Mouse (Mus musculus) CD4-positive, CD25-positive, alpha-beta regulatory T cell, adult 2 months (primary cell): Measurements from ENCODE around the gene Necap2.
A peak's percentile ranks its signal among the peaks of the same experiment; 100 is the strongest.

ENCODE experiments used
- DNase-seq: peaks from one replicate; pipeline ENCODE4 v3.0.0-alpha.2; 2012; ENCODE audit warnings: low read depth, low spot score

Necap2 gene

DNA sequence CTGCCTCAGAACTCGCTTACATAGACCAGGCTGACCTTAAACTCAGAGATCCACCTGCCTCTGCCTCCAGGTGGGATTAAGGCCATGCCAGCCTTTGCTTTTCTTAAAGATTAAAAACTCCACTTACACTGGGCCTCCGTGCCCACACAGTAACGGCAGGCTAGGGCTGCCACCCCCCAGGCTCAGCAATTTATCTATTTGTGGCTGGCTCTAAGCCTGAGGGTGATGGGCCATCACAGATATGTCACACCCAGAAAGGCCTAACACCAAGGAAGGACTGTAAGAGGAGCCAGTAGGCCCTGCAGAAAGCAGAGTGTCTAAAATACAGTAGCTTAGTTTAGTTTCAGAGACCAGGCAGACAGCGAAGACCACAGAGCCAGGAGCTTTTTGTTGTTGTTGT lies 4.0 kb downstream of the Necap2 start:
- DNase-seq = no peak

DNA sequence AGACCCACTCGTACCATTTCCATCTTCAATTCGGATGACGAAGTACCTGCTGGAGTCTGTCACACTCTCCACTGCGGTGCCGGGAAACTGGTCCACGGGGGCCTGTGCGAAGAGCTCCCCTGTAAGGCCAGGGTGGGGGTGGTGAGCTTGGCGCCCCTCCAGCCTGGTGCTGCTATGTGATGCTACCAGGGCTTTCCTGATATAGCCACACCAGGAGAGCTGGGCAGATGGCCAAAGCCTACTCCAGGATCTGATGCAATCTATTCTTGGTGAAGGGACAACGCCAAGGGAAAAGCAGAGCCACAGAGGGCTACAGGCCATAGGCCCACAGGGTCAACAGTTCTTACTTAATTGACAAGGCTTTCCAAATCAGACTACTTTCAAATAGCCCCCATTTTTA lies 4.5 kb downstream of the Necap2 start:
- no peak for DNase-seq

- no peak for DNase-seq
Observed at GRCm38 (mm10) chr4:141072502-141072901, 5.7 kb downstream of the Necap2 start.

DNA sequence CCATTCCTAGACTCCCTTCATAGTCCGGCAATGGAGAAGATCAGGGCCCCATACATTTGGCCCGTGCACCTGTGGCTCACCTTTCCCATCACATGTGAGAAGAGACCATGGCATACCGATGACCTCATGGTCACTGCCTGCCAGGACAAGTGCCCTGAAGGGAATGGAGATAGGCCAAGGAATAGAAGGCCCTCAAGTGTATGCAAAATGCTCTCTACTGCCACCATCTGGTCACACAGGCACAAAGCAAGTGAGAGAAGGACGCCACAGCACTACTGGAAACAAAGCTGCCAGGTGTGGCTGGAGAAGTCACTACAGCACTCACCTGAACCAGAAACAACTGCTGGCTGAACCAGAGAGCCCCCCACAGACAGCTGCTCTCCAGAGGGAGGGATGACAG lies 8.4 kb downstream of the Necap2 start:
- DNase-seq = peak; percentile 80

DNA sequence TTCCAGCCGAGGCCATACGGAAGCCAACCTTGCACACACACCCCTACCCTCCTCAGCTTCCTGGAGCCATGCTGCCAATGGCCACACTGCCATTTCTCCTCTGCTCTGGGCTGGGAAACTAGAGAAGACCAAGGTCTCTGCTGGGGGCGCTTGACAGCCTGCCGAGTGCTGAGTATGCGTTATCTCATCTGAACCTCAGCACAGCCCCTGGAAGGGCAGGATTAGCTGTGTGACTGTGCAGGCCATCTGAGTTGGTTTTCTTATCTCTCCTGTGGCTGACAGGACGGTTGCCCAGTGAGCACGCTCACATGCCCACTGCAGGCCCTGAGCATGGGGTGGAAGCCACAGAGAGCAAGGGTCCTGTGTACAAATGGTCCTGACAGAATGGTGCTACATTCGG lies 9.5 kb downstream of the Necap2 start:
- DNase-seq = no peak

DNA sequence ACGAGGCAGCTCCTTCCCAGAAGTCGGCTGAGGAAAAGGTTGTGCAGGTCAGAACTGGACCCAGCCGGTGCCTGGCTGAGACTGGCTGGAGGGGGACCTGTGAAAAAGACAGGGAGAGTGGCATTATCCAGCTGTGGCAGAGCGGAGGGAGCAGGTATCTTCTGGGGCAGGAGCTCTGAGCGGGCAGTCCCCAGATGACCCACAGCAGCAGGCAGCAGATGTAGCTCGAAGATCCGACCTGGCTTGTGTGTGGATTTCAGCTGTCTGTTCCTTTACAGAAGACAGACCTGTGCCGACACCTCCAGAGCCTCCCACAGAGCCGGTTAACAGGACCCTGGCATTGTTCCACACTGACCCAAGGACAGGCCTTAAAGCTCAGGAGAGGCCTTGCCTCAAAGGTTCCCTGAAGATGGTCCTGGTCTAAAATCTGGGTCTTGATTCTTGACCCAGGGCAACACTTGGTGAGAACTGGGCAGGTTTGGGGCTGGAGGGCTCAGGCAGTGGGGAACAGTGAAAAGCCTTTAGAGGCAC lies 10.6 kb downstream of the Necap2 start:
- DNase-seq = no peak

- no peak for DNase-seq
Observed at GRCm38 (mm10) chr4:141066709-141067515, 11.2 kb downstream of the Necap2 start.

- peak; percentile 96 for DNase-seq
Observed at GRCm38 (mm10) chr4:141065123-141065522, 13.0 kb downstream of the Necap2 start.

DNA sequence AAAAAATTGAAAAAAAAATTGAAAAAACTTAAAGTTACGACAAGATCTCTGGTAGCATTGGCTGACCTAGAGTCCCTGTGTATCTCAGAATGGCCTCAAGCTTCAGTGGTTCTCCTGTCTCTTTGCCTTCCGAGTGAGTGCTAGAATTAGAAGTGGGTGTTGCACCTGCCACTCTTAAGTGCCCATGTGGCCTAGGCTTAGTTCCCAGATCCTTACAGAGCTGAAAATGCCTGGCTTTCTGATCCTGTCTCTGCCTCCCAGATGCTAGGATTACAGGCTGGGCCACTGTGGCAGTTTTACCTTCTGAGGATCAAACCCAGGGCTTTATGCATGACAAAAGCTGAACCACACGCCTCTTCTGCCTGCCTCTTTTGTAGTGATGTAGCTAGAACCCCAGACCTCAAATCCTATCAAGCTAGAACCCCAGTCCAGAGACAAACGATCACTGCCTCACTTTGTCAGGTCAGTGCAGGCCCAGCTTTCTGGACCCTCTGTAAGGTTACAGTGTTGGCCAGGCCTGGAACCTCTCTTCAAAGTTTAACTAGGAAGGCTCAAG lies 14.0 kb downstream of the Necap2 start:
- DNase-seq = no peak

- peak; percentile 100 for DNase-seq
Observed at GRCm38 (mm10) chr4:141060426-141061301, 17.5 kb downstream of the Necap2 start, which contains the start of gene Crocc. Crocc (minus strand) TSS chr4:141060550.

- no peak for DNase-seq
Observed at GRCm38 (mm10) chr4:141059616-141060425, 18.3 kb downstream of the Necap2 start.

- no peak for DNase-seq
Observed at GRCm38 (mm10) chr4:141058835-141059234, 19.3 kb downstream of the Necap2 start.

DNA sequence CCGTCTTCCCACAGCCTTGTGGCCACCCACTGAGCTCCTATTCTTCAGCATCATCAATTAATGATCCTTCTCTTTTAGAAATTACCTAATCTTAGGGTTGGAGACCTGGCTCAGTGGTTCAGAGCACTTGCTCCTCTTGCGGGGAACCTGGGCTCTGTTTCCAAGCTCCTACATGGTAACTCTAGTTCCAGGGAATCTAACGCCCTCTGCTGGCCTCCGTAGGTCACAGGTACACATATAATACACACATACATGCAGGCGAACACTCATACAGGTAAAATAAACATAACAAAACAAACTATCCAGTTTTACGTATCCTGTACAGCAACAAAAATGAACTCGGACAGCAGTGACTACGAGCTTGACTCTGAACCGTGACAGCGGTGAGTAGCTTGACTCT lies 21.2 kb downstream of the Necap2 start:
- no peak for DNase-seq

- DNase-seq = no peak
Observed at GRCm38 (mm10) chr4:141053568-141054161, 24.5 kb downstream of the Necap2 start.

- no peak for DNase-seq
Observed at GRCm38 (mm10) chr4:141053138-141053537, 25.0 kb downstream of the Necap2 start.

GRCm38 (mm10) chr4:141052442-141052841 lies 25.7 kb downstream of the Necap2 start:
- DNase-seq = no peak

DNA sequence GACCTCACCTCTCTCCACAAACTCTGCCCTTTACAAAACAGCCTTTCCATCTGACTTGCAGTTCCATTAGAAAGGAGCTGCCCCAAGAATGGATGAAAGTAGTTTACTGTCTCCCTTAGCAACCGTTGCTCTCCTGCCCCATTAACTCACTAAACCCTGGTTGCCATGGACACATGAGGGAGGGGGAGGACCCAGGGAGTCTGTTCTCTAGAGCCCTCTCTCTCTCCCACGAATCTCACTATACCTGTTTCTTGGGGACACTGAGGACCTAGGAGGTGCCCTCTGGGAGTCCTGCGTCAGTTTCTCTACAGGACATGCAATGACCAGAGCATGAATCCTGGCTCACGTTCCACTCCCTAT lies 28.7 kb downstream of the Necap2 start:
- no peak for DNase-seq

- no peak for DNase-seq
Observed at GRCm38 (mm10) chr4:141048810-141049475, 29.2 kb downstream of the Necap2 start.

DNA sequence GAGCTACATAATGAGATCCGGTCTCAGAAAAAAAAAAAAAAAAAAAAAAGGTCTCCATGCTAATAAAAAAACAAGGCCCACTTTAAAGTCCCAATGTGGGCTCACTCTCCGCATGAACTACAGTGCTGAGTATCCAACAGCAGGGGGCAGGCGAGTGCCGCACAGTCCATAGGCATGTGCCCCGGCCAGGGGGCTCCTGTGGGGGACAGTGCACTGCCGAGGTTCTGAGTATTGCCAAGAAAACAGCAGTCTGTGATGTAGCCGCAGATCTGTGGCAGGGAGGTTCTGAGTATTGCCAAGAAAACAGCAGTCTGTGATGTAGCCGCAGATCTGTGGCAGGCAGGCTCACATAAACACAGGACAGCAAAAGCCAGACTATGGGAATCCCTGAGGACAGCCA lies 33.3 kb downstream of the Necap2 start:
- DNase-seq = peak; percentile 79

- no peak for DNase-seq
Observed at GRCm38 (mm10) chr4:141041117-141041516, 37.0 kb downstream of the Necap2 start.
